Mouse (Mus musculus): ENCODE measurements around the gene Scube1. TPM values are rescaled to one million over a fixed set of nuclear protein-coding genes. Genes with fewer than 3 reads are reported as not detected.

Gene Scube1
- polyA plus RNA-seq, 1 experiment from 2014 or later: 23.6 TPM

DNA sequence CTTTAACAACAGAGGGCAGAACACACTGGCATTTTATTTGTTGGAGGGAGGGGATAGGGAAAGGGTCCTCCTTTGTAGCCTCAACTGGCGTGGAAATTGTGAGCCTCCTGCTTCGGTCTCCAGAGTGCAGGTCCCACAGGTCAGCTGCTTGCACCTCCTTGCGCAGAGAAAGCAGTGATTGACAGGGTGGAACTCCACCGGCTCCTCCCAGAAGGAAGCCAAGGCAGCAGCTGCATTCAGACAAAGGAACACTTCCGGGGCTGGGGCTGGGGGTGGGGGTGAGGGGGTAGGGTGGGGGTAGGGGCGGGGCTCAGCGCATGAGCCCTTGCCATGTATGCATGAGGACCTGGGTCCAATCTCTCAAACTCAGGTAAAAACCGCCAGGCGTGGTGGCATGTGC, 24.6 kb upstream of the Scube1 start:
- Histone ChIP-seq H3K9me3 (ENCODE audit: control insufficient read depth, low read length) (0 out of 2 replicates have a peak, but pooled peaks cover 1% of the 10 kb centered on the region), H3K27ac (ENCODE audit: low read length) (no peak overlapping the region), H3K4me2 (ENCODE audit: low read length) (no peak overlapping the region), H3K4me1 (replicated peaks; ENCODE audit: control insufficient read depth, insufficient read depth, low read length) (peaks cover 7% of the 10 kb centered on the region), H3K27me3 (replicated peaks; ENCODE audit: control insufficient read depth, insufficient read depth, low read length) (no peaks in the 10 kb centered on the region), H3K4me3 (replicated peaks; ENCODE audit: low read length) (no peak overlapping the region), H3K9ac (replicated peaks; ENCODE audit: low read depth, low read length) (no peak overlapping the region), H3K36me3 (ENCODE audit: control insufficient read depth, insufficient read depth) (no peaks in the 10 kb centered on the region)
- WGBS: 64% methylated on average over 9 of the region's 9 CpGs
- ATAC-seq: no peak

DNA sequence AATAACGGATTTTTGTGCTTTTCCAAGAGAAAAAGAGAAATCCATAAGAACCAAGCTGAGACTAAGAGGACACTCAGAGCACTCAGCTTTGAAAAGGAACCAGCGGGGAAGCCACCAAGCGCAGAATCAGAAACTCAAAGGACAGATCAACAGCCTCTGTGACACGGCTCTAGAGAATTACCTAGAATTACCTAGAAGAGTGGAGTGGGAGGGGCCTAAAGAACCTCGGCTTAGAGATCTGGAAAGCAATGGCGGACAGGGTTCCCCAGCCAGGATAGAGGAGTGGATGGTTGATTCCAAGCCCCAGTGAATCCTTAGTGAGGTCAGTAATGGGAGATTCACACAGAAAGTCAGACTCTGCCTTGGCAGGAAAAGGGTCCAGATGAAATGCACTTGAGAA, 24.2 kb upstream of the Scube1 start:
- Histone ChIP-seq H3K4me2 (ENCODE audit: low read length) (no peak overlapping the region), H3K9me3 (ENCODE audit: control insufficient read depth, low read length) (no peaks in the 10 kb centered on the region), H3K4me3 (replicated peaks; ENCODE audit: low read length) (no peak overlapping the region), H3K36me3 (ENCODE audit: control insufficient read depth, insufficient read depth) (no peaks in the 10 kb centered on the region), H3K27ac (ENCODE audit: low read length) (no peak overlapping the region), H3K27me3 (replicated peaks; ENCODE audit: control insufficient read depth, insufficient read depth, low read length) (no peaks in the 10 kb centered on the region), H3K9ac (replicated peaks; ENCODE audit: low read depth, low read length) (no peak overlapping the region), H3K4me1 (replicated peaks; ENCODE audit: control insufficient read depth, insufficient read depth, low read length) (peaks cover 7% of the 10 kb centered on the region)
- 79% methylated on average over 6 of the region's 6 CpGs for WGBS
- no peak for ATAC-seq

DNA sequence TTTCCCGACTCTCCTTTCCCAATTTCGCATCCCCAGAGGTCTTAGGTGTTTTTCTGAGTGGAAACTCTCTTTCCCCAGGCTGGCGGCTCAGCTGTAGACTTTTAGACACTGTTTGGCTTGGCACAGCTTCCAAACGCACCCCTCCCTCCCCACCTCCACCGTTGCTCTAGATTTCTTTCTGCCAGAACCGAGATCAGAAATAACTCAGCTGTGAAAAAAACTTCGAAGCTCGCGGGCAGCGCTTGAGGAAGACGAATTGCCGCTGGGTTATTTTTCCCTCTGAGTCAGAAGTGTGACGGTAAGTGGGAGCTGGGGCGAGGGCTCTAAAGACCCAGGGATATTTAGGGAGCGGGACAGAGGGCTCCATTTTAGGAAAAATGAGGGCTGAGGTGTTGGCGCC, 21.5 kb upstream of the Scube1 start:
- no peak for ATAC-seq
- no peak overlapping the region for H3K4me2 ChIP-seq (ENCODE audit: low read length)
- no peak overlapping the region for H3K27ac ChIP-seq (ENCODE audit: low read length)
- no peak overlapping the region for H3K9ac ChIP-seq (replicated peaks; ENCODE audit: low read depth, low read length)
- no peaks in the 10 kb centered on the region for H3K9me3 ChIP-seq (ENCODE audit: control insufficient read depth, low read length)
- H3K27me3 ChIP-seq (replicated peaks; ENCODE audit: control insufficient read depth, insufficient read depth, low read length): no peaks in the 10 kb centered on the region
- no peak overlapping the region for H3K4me3 ChIP-seq (replicated peaks; ENCODE audit: low read length)
- WGBS: 54% methylated on average over 16 of the region's 16 CpGs
- peaks cover 9% of the 10 kb centered on the region for H3K4me1 ChIP-seq (replicated peaks; ENCODE audit: control insufficient read depth, insufficient read depth, low read length)
- no peaks in the 10 kb centered on the region for H3K36me3 ChIP-seq (ENCODE audit: control insufficient read depth, insufficient read depth)

DNA sequence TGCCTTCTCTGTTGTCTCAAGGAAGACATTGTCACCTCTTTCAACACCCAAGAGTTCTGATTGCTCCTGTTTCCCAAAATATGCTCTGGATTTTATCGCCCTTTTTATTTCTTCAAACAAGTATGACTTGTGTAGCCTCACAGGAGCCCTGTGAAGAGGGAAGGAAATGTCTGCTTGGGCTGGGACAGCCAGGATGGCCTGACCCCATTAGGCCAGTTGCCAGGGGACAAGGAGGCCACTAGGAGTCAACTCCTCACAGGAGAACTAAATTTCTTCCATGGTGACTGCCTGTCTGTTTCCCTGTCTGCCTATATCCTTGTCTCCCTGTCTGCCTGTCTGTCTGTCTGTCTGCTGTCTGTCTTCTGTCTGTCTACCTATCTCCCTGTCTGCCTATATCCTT, 17.2 kb upstream of the Scube1 start:
- H3K36me3 ChIP-seq (ENCODE audit: control insufficient read depth, insufficient read depth): no peaks in the 10 kb centered on the region
- 85% methylated on average over 1 of the region's 1 CpGs for WGBS
- no peak overlapping the region for H3K4me2 ChIP-seq (ENCODE audit: low read length)
- no peaks in the 10 kb centered on the region for H3K27me3 ChIP-seq (replicated peaks; ENCODE audit: control insufficient read depth, insufficient read depth, low read length)
- H3K4me1 ChIP-seq (replicated peaks; ENCODE audit: control insufficient read depth, insufficient read depth, low read length): peaks cover 11% of the 10 kb centered on the region
- H3K9me3 ChIP-seq (ENCODE audit: control insufficient read depth, low read length): no peaks in the 10 kb centered on the region
- H3K9ac ChIP-seq (replicated peaks; ENCODE audit: low read depth, low read length): no peak overlapping the region
- no peak overlapping the region for H3K27ac ChIP-seq (ENCODE audit: low read length)
- no peak overlapping the region for H3K4me3 ChIP-seq (replicated peaks; ENCODE audit: low read length)
- ATAC-seq: no peak

DNA sequence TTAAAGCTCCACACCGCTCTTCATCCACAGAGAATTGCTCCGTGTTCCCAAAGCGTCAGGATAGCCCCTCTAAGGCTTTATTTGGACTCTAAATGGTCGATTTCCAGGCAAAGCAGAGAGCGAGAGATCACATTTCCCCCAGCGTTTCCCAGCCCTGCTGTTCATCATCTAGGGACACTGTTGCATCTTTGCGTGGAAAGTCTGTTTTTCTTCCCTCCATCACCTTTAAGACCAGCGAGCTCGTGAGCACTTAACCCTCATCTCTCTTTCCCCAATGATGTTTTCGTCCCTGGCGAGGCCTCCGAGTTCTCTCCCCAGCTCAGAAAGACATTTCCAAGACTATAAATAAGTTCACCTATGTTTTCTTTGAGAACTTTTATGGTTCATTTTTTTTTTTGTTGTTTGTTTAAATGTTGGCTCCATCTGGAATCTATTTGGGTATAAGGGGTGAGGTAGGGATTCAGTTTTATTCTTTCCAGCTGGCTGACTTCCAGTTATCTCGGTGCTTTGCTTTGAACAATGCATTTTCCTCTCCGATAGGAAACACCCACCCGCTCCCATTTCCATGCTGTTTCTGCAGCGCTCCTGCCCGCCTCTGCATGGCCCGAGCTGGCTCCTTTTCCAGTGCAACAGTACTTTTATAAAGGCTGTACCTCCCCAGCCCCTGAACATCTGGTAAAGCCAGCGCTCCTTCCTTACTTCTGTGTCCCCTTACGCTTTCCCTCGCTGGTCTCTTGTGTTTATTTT, 16.0 kb upstream of the Scube1 start:
- Histone ChIP-seq H3K27me3 (replicated peaks; ENCODE audit: control insufficient read depth, insufficient read depth, low read length) (no peaks in the 10 kb centered on the region), H3K9ac (replicated peaks; ENCODE audit: low read depth, low read length) (no peak overlapping the region), H3K27ac (ENCODE audit: low read length) (no peak overlapping the region), H3K4me3 (replicated peaks; ENCODE audit: low read length) (no peak overlapping the region), H3K9me3 (ENCODE audit: control insufficient read depth, low read length) (no peaks in the 10 kb centered on the region), H3K4me2 (ENCODE audit: low read length) (no peak overlapping the region), H3K36me3 (ENCODE audit: control insufficient read depth, insufficient read depth) (no peaks in the 10 kb centered on the region), H3K4me1 (replicated peaks; ENCODE audit: control insufficient read depth, insufficient read depth, low read length) (peaks cover 6% of the 10 kb centered on the region)
- no peak for ATAC-seq
- 19% methylated on average over 21 of the region's 21 CpGs for whole genome bisulfite sequencing

DNA sequence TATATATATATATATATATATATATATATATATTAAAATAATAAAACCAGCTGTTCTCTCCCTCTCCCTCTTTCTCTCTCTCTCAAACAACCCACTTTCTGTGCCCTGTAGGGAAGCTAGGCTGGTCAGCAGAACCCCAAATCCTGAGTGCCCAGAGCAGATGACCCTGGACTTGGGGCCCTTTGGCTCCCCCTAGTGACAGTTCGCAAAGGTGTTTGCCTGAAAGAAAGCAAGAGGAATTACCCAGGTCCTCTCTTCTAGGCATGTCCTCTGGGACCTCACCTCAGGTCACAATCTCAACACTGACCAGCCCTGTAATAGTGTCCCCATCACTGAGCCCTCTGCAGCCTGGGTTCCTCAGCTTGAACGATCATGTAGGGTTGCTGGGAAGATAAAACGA, 2.8 kb upstream of the Scube1 start:
- Histone ChIP-seq H3K36me3 (ENCODE audit: control insufficient read depth, insufficient read depth) (no peaks in the 10 kb centered on the region), H3K27ac (ENCODE audit: low read length) (no peak overlapping the region), H3K27me3 (replicated peaks; ENCODE audit: control insufficient read depth, insufficient read depth, low read length) (no peaks in the 10 kb centered on the region), H3K4me1 (replicated peaks; ENCODE audit: control insufficient read depth, insufficient read depth, low read length) (peaks cover 13% of the 10 kb centered on the region; the same call in 1 of the 2 replicates), H3K9ac (replicated peaks; ENCODE audit: low read depth, low read length) (no peak overlapping the region), H3K4me3 (replicated peaks; ENCODE audit: low read length) (no peak overlapping the region), H3K9me3 (ENCODE audit: control insufficient read depth, low read length) (no peaks in the 10 kb centered on the region), H3K4me2 (ENCODE audit: low read length) (no peak overlapping the region)
- ATAC-seq: no peak
- WGBS: 8% methylated on average over 3 of the region's 3 CpGs

DNA sequence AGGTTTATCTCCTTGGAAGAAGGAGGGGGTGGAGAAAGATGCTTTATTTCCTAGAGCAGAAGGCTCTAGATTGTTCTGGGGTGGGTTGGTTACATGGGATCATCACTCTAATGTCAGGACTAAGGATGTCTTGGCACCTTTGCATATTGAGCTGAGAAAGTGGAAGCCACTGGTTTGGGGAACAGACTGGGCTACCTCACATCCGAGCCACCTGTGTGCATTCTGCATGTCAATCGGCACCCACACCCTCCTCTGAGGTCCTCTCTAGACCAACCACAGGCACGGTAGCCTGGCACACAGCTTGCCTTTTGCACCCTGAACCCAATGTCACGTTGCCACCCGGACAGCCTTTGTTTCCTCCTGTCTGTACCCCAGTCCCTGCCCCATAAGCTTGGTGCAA, 1.9 kb upstream of the Scube1 start:
- Histone ChIP-seq H3K36me3 (ENCODE audit: control insufficient read depth, insufficient read depth) (no peaks in the 10 kb centered on the region), H3K4me3 (replicated peaks; ENCODE audit: low read length) (no peak overlapping the region), H3K27me3 (replicated peaks; ENCODE audit: control insufficient read depth, insufficient read depth, low read length) (no peaks in the 10 kb centered on the region), H3K4me2 (ENCODE audit: low read length) (no peak overlapping the region), H3K4me1 (replicated peaks; ENCODE audit: control insufficient read depth, insufficient read depth, low read length) (peaks cover 13% of the 10 kb centered on the region; the same call in 1 of the 2 replicates), H3K27ac (ENCODE audit: low read length) (no peak overlapping the region), H3K9me3 (ENCODE audit: control insufficient read depth, low read length) (no peaks in the 10 kb centered on the region), H3K9ac (replicated peaks; ENCODE audit: low read depth, low read length) (no peak overlapping the region)
- 72% methylated on average over 5 of the region's 5 CpGs for WGBS
- no peak for ATAC-seq

DNA sequence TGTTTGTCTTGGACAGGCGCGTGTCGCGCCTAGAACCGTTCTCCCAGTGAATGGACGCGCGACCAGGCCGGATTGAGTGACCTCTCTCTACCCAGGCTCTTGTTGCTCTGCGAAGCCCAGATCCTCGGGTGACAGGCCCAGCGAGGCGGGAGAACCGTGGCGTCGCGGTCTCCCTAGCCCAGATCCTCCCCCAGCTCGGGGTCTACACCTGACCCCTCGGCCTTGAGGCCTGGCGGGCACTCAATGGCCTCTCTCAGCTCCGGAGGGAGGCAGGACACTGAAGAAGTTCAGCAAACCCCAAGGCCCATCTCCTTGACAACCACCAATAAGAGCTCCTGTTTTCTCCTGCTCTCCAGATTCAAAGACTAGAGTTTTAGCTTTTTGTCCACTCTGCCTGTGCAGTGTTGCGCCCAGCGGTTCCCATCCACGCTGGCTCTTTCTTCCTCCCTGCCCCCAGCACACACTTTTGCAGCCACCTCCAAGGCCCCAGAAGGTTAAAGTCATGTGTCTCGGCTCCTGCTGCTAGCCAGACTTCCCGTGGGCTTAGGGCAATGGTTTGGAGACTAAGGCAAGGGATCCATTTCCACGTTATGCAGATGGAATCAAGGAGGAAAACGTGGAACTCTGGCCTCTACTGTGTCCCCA, 857 bp upstream of the Scube1 start:
- Histone ChIP-seq H3K9me3 (ENCODE audit: control insufficient read depth, low read length) (no peaks in the 10 kb centered on the region), H3K36me3 (ENCODE audit: control insufficient read depth, insufficient read depth) (no peaks in the 10 kb centered on the region), H3K27ac (ENCODE audit: low read length) (no peak overlapping the region), H3K9ac (replicated peaks; ENCODE audit: low read depth, low read length) (no peak overlapping the region), H3K4me2 (ENCODE audit: low read length) (peak overlapping the region; percentile 76), H3K4me3 (replicated peaks; ENCODE audit: low read length) (no peak overlapping the region), H3K27me3 (replicated peaks; ENCODE audit: control insufficient read depth, insufficient read depth, low read length) (no peaks in the 10 kb centered on the region), H3K4me1 (replicated peaks; ENCODE audit: control insufficient read depth, insufficient read depth, low read length) (peaks cover 13% of the 10 kb centered on the region; the same call in 1 of the 2 replicates)
- WGBS: 12% methylated on average over 28 of the region's 28 CpGs
- ATAC-seq: 0 out of 2 replicates have a peak, but pooled peaks have one; percentile 1

DNA sequence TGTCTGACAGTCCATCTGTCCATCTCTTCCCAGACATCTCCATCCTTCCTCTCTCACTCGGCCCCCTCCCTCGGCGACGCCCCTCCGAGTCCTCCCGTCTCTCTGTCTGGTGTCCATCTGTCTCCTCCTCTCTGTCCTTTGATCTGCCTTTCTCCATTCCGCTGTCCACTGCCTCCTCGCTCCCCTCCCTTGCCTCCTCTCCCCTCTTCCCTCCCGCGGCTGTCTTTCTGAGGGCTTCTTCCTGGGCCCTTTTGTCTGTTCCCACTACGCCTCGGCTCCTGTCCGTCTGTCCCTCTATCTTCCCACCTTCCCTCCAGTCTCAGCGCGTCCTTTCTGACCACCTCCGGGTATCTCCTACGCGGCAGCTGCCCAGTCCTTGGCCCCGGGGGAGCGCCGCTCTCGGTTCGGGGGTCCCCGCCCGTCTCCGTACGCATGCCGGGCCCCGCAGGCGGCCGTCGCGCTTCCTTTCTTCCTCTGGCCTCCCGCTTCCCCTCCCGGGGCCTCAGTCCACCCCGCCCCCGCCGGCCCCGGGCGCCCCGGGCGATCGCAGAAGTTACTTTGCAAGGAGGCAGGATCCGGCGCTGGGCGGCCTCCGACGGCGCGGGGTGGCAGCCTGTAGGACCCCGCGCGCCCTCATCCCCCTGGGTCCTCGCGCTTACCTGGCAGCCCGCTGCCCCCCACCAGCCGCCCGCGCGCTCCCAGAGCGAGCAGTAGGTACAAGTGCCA, 498 bp downstream of the Scube1 start:
- WGBS: under 1% methylated on average over 61 of the region's 61 CpGs
- no peaks in the 10 kb centered on the region for H3K9me3 ChIP-seq (ENCODE audit: control insufficient read depth, low read length)
- ATAC-seq: peak; percentile 29; the same call in 1 of the 2 replicates
- peaks cover 13% of the 10 kb centered on the region; the same call in 1 of the 2 replicates for H3K4me1 ChIP-seq (replicated peaks; ENCODE audit: control insufficient read depth, insufficient read depth, low read length)
- H3K9ac ChIP-seq (replicated peaks; ENCODE audit: low read depth, low read length): peak overlapping the region; percentile 77
- H3K36me3 ChIP-seq (ENCODE audit: control insufficient read depth, insufficient read depth): no peaks in the 10 kb centered on the region
- H3K4me3 ChIP-seq (replicated peaks; ENCODE audit: low read length): peak overlapping the region; percentile 65
- H3K27me3 ChIP-seq (replicated peaks; ENCODE audit: control insufficient read depth, insufficient read depth, low read length): no peaks in the 10 kb centered on the region
- H3K27ac ChIP-seq (ENCODE audit: low read length): no peak overlapping the region; the same call in 1 of the 2 replicates
- H3K4me2 ChIP-seq (ENCODE audit: low read length): peak overlapping the region; percentile 76

All from forebrain, embryonic 16.5 days (tissue).